Mouse (Mus musculus) testis, postnatal 14 days (tissue): ENCODE data around the gene Itgad.
"Not testable (repeated sequence)": the region's sequence is repeated elsewhere in the genome, so short reads cannot be mapped to it uniquely, and the experiment has no call there.

ENCODE experiments used
- DNase-seq: peaks from one replicate; pipeline ENCODE4 v3.0.0; 2021; ENCODE audit warnings: low spot score

Itgad gene

GRCm38 (mm10) chr7:128154076-128154475 lies at the start of gene Itgad:
Itgad (plus strand) TSS chr7:128154376.
- DNase-seq, result peak; percentile 19

GRCm38 (mm10) chr7:128105246-128105645 lies 48.9 kb upstream of the Itgad start:
- DNase-seq, result no peak

- DNase-seq, result no peak
Measured at GRCm38 (mm10) chr7:128107462-128107861, 46.7 kb upstream of the Itgad start.

- DNase-seq, result no peak
Measured at GRCm38 (mm10) chr7:128110314-128110713, 43.9 kb upstream of the Itgad start.

- no peak for DNase-seq
Measured at GRCm38 (mm10) chr7:128112131-128112530, 42.0 kb upstream of the Itgad start.

GRCm38 (mm10) chr7:128114371-128115105 lies 39.6 kb upstream of the Itgad start:
- DNase-seq, result no peak

- DNase-seq, result no peak
Measured at GRCm38 (mm10) chr7:128115211-128115958, 38.8 kb upstream of the Itgad start.

- no peak for DNase-seq
Measured at GRCm38 (mm10) chr7:128116396-128116795, 37.8 kb upstream of the Itgad start.

- no peak for DNase-seq
Measured at GRCm38 (mm10) chr7:128119726-128120490, 34.3 kb upstream of the Itgad start.

- DNase-seq, result no peak
Measured at GRCm38 (mm10) chr7:128128741-128129720, 25.1 kb upstream of the Itgad start, which contains the start of gene Itgax. Itgax (plus strand) TSS chr7:128129547.

- no peak for DNase-seq
Measured at GRCm38 (mm10) chr7:128132148-128132547, 22.0 kb upstream of the Itgad start.

GRCm38 (mm10) chr7:128133596-128133995 lies 20.6 kb upstream of the Itgad start:
- no peak for DNase-seq

- no peak for DNase-seq
Measured at GRCm38 (mm10) chr7:128136927-128137326, 17.2 kb upstream of the Itgad start.

GRCm38 (mm10) chr7:128139611-128140010 lies 14.6 kb upstream of the Itgad start:
- DNase-seq, result no peak

GRCm38 (mm10) chr7:128150970-128151369 lies 3.2 kb upstream of the Itgad start:
- DNase-seq, result no peak

GRCm38 (mm10) chr7:128154924-128155323 lies 748 bp downstream of the Itgad start:
- no peak for DNase-seq

- not testable (repeated sequence) for DNase-seq
Measured at GRCm38 (mm10) chr7:128158688-128159354, 4.6 kb downstream of the Itgad start.

- DNase-seq, result no peak
Measured at GRCm38 (mm10) chr7:128164001-128164400, 9.8 kb downstream of the Itgad start.

GRCm38 (mm10) chr7:128166391-128166790 lies 12.2 kb downstream of the Itgad start:
- DNase-seq, result no peak

GRCm38 (mm10) chr7:128169996-128170395 lies 15.8 kb downstream of the Itgad start:
- no peak for DNase-seq

- DNase-seq, result no peak
Measured at GRCm38 (mm10) chr7:128178385-128178784, 24.2 kb downstream of the Itgad start.
